Mouse (Mus musculus) gastrocnemius, postnatal 10 days (tissue): Measurements from ENCODE around the gene Myh10. TPM values are rescaled to one million over a fixed set of nuclear protein-coding genes. Genes with fewer than 3 reads are reported as not detected.
"Not testable (repeated sequence)": the region's sequence is repeated elsewhere in the genome, so short reads cannot be mapped to it uniquely, and the experiment has no call there.

Experiments used
- DNase-seq: peaks from one replicate; pipeline ENCODE4 v3.0.0; 2021; ENCODE audit warnings: mixed read lengths
- total RNA-seq, 2 experiments: library from RNA; stranded (reverse); gene quantifications; 2 replicates each; pipeline ENCODE4 v1.2.3; 2021

Myh10 gene
- total RNA-seq, 2 experiments from 2014 or later: 27.2 to 34.8 TPM

DNA sequence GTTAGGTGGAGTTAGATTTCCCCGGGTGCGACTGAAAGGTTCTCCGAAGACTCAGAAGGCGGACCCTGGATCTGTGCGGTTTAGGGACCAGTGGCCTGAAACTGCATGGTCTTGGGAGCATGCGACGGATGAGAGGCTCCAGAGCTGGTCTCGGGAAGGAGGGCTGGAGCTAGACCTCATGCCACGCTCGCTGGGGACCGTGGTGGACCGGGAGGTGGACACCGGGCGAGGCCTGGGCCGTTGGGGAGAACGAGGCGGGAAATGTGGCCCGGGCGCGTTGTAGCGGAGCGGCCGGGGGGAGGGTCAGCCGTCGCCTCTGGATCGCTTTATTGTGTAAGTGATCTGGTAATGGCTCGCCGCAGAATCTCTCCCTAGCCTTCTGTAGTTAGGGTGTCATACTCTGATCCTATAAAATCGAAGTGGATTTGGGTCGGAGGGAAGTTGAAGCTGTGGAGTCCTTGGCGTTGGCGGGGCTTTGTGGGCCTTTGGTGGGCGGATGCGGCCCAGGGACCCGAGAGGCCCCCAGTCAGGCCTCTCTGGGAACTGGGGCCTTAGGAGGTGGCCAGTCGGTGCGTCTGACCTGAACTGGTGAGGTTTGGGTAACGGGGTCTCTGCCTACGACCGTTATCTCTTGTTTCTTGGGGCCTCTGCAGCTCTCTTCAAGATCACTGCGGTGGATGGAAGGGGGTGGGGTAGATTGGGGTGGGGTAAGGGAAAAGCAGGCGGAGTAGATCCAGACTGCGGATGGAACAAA is 1.5 kb downstream of the Myh10 start:
- peak; percentile 48 for DNase-seq

- DNase-seq: no peak
Observed at GRCm38 (mm10) chr11:68693447-68694040, 2.2 kb downstream of the Myh10 start.

DNA sequence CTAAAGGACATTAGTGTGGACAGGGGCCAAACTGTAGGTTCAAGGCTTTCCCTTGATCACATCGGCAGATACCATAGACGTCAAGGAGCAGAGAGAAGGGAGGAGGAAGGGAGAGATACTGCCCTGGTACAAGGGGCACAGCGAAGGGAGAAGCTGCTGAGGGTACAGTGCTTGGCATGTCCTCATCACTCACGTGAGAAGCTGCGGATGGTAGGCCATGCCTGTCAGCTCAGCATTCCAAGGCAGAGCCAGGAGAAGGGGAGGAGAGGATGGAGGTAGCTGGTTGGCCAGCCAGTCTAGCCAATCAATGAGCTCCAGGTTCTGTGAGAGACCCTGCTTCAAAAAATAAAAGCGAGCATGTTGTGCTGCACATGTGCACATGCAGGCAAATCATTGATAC is 11.0 kb downstream of the Myh10 start:
- DNase-seq: no peak

DNA sequence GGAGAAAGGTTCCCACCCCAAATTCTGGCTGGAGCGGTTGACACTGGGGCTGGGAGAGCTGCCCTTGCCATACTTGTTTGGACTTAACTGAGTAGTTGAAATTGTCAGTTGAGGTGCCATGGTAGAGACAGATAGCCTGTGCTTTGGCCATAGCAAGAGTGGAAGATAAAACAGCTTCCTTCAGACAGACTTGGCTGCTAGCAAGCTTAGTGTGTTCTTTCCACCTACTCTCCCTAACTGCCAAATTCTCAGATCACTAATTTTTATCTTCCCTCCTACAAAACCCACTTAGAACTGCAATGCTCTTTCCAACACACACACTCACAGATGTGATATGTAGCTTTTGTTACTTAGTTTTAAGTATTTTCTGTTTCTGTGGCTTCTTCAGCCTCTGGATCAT is 12.0 kb downstream of the Myh10 start:
- DNase-seq: no peak

DNA sequence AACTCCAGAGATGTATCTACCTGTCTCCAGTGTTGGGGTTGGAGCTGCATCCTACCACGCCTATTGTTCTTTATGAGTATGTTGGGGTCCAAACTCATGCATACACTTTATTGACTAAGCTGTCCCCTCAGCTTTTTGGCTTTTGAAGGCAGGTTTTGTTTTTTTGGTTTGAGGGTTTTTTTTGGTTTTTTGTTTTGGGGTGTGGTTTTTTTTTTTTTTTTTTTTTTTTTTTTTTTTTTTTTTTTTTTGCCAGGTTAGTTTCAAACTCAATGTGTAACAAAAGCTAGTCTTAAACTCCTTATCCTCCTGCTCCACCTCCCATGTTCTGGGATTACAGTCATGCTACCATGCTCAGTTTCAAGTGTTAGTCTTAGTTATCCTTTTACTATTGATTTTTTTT is 12.9 kb downstream of the Myh10 start:
- no peak for DNase-seq

- no peak for DNase-seq
Observed at GRCm38 (mm10) chr11:68704847-68705246, 13.5 kb downstream of the Myh10 start.

DNA sequence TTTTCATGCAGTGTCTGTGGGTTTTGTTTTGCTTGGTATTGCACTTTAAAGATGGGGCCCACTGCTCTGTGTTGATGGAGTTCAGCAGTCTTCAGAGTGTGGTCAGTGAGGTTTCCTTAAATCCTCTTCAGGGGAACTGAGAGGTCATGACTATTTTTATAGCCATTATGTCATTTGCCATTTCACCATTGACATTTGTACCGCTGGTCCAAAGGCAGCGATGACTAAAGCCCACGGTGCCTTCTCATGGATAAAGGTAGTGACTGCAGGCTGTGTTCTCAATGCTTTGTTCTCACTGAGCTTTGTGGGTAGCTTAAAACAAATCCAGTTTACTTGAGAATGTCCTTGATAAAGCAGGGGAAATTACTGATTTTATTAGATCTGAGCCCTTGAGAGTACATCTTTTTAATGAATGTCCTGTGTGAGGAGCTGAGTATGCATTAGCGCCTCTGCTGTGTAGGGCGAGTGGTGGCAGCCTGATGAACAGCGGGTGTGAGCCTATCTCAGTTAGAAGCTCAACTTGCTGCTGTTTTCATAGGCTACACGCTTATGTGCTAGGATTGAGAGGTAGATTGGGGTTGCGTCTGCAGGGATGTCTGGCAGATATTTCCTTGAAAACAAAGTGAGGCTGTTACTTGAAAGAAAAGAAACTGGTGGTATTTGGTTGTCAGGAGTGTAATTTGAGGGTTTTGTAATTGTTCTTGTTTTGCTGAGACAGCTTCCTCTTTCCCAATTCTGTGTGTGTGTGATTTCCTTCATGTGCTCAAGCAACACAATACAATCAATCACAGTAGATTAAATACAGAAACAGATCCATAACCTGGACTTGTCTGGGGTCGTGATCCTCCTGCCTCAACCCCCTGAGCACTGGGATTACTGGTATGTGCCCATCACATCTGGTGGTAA is 15.4 kb downstream of the Myh10 start:
- no peak for DNase-seq

DNA sequence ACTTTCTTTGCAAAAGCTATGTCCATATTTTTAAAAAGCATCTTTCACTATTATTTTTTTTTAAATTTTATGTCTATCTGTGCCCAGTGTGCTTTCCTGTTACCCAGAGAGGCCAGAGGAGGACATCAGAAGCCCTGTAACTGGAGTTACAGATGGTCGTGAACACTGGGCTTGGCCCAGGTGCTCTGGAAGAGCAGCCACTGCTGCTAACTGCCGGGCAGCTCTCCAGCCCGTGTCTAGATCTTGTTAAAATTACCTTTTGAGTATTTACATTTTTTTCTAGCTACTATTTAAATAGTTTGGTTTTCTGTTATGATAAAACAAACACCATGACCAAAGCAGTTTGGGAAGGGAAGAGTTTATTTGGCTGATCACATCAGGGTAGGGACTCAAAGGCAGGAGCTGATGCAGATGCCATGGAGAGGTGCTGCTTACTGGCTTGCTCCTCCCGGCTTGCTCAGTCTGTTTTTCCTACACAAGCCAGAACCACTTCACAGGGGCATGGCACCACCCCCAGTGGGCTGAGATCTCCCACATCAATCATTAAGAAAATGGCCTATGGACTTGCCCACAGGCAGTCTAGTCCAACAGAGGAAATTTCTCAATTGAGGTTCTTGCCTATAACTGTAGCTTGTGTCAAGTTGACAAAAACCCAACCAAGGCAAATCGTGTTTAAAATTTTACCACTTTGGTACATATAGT is 16.7 kb downstream of the Myh10 start:
- DNase-seq: no peak

DNA sequence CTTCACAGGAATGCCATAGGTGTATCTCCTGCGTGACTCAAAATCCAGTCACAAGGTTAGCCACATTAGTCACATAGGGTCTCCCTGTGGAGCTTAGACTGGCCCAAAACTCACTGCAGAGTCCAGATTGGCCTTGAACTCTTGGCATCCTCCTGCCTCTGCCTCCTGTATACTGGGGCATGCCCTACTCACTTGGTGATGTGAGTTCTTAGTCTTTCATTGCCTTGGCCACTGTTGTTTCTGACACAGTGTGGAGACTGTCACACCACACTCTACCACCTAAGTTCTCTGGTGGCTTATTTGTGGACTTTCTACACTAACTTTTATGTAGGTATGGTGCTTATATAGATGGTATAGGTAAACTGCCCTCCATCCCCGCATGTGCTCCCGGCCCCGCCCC is 24.8 kb downstream of the Myh10 start:
- no peak for DNase-seq

GRCm38 (mm10) chr11:68717171-68717840 is 25.9 kb downstream of the Myh10 start:
- DNase-seq: no peak

GRCm38 (mm10) chr11:68719096-68719648 is 27.8 kb downstream of the Myh10 start:
- DNase-seq: peak; percentile 65

DNA sequence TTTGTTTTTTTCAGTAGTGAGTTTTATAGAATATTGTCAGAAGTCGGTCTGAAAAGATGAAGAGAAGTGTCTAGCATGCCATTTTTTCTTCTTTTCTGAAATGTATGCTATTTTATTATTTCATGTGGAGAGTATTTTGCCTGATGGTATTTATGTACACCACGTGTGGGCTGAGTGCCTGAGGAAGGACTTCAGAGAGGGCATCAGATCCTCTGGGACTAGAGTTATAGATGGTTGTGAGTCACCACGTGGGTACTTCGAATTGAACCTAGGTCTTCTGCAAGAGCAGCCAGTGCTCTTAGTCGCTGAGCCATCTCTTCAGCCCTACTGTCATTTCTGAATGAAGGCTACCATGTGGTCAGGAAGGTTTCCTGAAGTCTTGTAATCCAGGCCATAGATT is 28.4 kb downstream of the Myh10 start:
- no peak for DNase-seq

GRCm38 (mm10) chr11:68724117-68724516 is 32.8 kb downstream of the Myh10 start:
- no peak for DNase-seq

DNA sequence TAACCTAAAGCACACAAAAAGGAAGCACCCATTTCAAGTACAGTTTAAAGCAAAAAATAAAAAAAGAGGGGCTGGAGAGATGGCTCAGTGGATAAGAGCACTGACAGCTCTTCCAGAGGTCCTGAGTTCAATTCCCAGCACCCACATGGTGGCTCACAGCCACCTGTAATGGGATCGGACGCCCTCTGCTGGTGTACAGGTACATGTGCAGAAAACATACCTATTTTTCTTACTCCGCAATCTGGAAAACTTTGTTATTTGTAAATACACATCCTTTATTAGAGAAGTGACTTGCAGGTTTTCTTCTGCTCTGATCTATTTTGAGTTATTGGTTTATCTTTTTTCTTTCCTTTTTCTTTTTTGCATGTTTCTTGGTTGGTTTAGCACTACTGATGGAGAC is 37.3 kb downstream of the Myh10 start:
- no peak for DNase-seq

- DNase-seq: no peak
Observed at GRCm38 (mm10) chr11:68730792-68731191, 39.4 kb downstream of the Myh10 start.

- no peak for DNase-seq
Observed at GRCm38 (mm10) chr11:68732066-68732465, 40.7 kb downstream of the Myh10 start.

- not testable (repeated sequence) for DNase-seq
Observed at GRCm38 (mm10) chr11:68733401-68733800, 42.0 kb downstream of the Myh10 start.

GRCm38 (mm10) chr11:68739509-68739908 is 48.1 kb downstream of the Myh10 start:
- no peak for DNase-seq

- DNase-seq: no peak
Observed at GRCm38 (mm10) chr11:68742658-68743057, 51.3 kb downstream of the Myh10 start.

GRCm38 (mm10) chr11:68744150-68744549 is 52.8 kb downstream of the Myh10 start:
- DNase-seq: no peak
